Mouse (Mus musculus) kidney, postnatal 0 days (tissue): ENCODE results near the gene Gm9040. TPM values are rescaled to one million over a fixed set of nuclear protein-coding genes. Genes with fewer than 3 reads are reported as not detected.
"Not testable (repeated sequence)": the region's sequence is repeated elsewhere in the genome, so short reads cannot be mapped to it uniquely, and the experiment has no call there.

Experiments used
- ATAC-seq: fragments of 200-750 bp; cut with Nextera tagmentation; replicated peaks from 2 replicates; pipeline ENCODE4 v1.8.0; 2017; ENCODE audit warnings: low read depth, moderate number of reproducible peaks, moderate TSS enrichment, moderate library complexity; ENCODE audit not compliant: low FRiP score
- DNase-seq: peaks from one replicate; pipeline ENCODE4 v3.0.0-alpha.2; 2016; ENCODE audit warnings: low spot score
- H3K27ac ChIP-seq: fragments of 300-500 bp; sonication (generic); 2 replicates; pipeline ENCODE4 v1.5.1; 2014; ENCODE audit warnings: mild to moderate bottlenecking
- H3K27me3 ChIP-seq: fragments of 300-500 bp; sonication (generic); 2 replicates; pipeline ENCODE4 v1.6.1; 2014; ENCODE audit warnings: low read length, mixed read lengths; ENCODE audit not compliant: insufficient read depth
- H3K36me3 ChIP-seq: fragments of 300-500 bp; sonication (generic); 2 replicates; pipeline ENCODE4 v1.6.1; 2014; ENCODE audit warnings: low read length, mixed read lengths; ENCODE audit not compliant: insufficient read depth
- H3K4me1 ChIP-seq: fragments of 300-500 bp; sonication (generic); replicated peaks from 2 replicates; pipeline ENCODE4 v1.6.1; 2014; ENCODE audit warnings: antibody characterized with exemption, low read length, mixed read lengths; ENCODE audit not compliant: insufficient read depth
- H3K4me2 ChIP-seq: fragments of 300-500 bp; sonication (generic); 2 replicates; pipeline ENCODE4 v1.6.1; 2014; ENCODE audit warnings: mild to moderate bottlenecking, low read length, moderate library complexity, mixed read lengths
- H3K4me3 ChIP-seq: fragments of 300-500 bp; sonication (generic); replicated peaks from 2 replicates; pipeline ENCODE4 v1.5.1; 2014; ENCODE audit warnings: low read depth, low read length
- H3K9ac ChIP-seq: fragments of 300-500 bp; sonication (generic); 2 replicates; pipeline ENCODE4 v1.6.1; 2014; ENCODE audit warnings: low read depth, low read length
- H3K9me3 ChIP-seq: fragments of 300-500 bp; sonication (generic); replicated peaks from 2 replicates; pipeline ENCODE4 v1.6.1; 2016; ENCODE audit warnings: low read length, inconsistent platforms, mixed read lengths
- CTCF ChIP-seq: IDR thresholded peaks from 2 replicates; pipeline ENCODE4 v1.5.1; 2016; ENCODE audit warnings: antibody characterized with exemption, low read depth, mild to moderate bottlenecking, moderate library complexity
- WGBS: fragments of 180-500 bp; shearing (Covaris S2); extraction: QIAGEN DNeasy Blood & Tissue Kit; methylation state at CpG from one replicate; pipeline ENCODE4 v1.1.7; 2014; 5-methylcytosine and 5-hydroxymethylcytosine counted together
- polyA plus RNA-seq: library from polyadenylated mRNA; unstranded; fragments of >200 nt; fragmentation: Nextera tagmentation; extraction: Ambion mirVana; gene quantifications from 2 replicates; pipeline ENCODE4 v1.2.1, GENCODE M21; 2015

The Gm9040 gene
- polyA plus RNA-seq, 1 experiment from 2014 or later = not detected

GRCm38 (mm10) chr10:118319024-118319423 is 7.7 kb downstream of the Gm9040 start:
- 79% methylated on average over 8 of the region's 8 CpGs for WGBS
- no peaks in the 10 kb centered on the region for H3K4me1 ChIP-seq
- no peaks in the 10 kb centered on the region for H3K9me3 ChIP-seq
- ATAC-seq (no peak), DNase-seq (no peak)
- H3K27me3 ChIP-seq = no peaks in the 10 kb centered on the region
- H3K36me3 ChIP-seq = no peaks in the 10 kb centered on the region
- no peak overlapping the region for H3K27ac ChIP-seq
- H3K4me2 ChIP-seq = no peak overlapping the region
- TF ChIP-seq CTCF = no peak
- H3K9ac ChIP-seq = no peak overlapping the region
- no peak overlapping the region for H3K4me3 ChIP-seq

- not testable (repeated sequence) for DNase-seq, H3K9ac ChIP-seq, H3K4me1 ChIP-seq, ATAC-seq, H3K4me3 ChIP-seq, H3K9me3 ChIP-seq, H3K27ac ChIP-seq, H3K4me2 ChIP-seq, H3K36me3 ChIP-seq, H3K27me3 ChIP-seq
- WGBS = 35% methylated on average over 2 of the region's 2 CpGs
These were observed 24.6 kb downstream of the Gm9040 start for GRCm38 (mm10) chr10:118302133-118302532.

- ATAC-seq (no peak), DNase-seq (no peak)
- WGBS = 95% methylated on average over 6 of the region's 6 CpGs
- no peak within 1 kb of the TSS for H3K4me3 ChIP-seq
- no peak for TF ChIP-seq CTCF
- no peaks in the 10 kb centered on the region for H3K27me3 ChIP-seq
- H3K9me3 ChIP-seq = no peaks in the 10 kb centered on the region
- no peaks in the 10 kb centered on the region for H3K36me3 ChIP-seq
- H3K4me2 ChIP-seq = no peak within 1 kb of the TSS
- no peaks in the 10 kb centered on the region for H3K4me1 ChIP-seq
- H3K9ac ChIP-seq = no peak within 1 kb of the TSS
- no peak within 1 kb of the TSS for H3K27ac ChIP-seq
These were observed 31.8 kb downstream of the Gm9040 start, which contains the start of gene Iltifb for GRCm38 (mm10) chr10:118294938-118295337. Gene Iltifb (minus strand): TSS chr10:118295038.

GRCm38 (mm10) chr10:118283016-118283415 is 43.8 kb downstream of the Gm9040 start:
- H3K4me2 ChIP-seq, DNase-seq, H3K27me3 ChIP-seq, H3K9ac ChIP-seq, H3K27ac ChIP-seq, H3K4me3 ChIP-seq, H3K36me3 ChIP-seq, H3K4me1 ChIP-seq, ATAC-seq, H3K9me3 ChIP-seq: not testable (repeated sequence)
- WGBS = 72% methylated on average over 3 of the region's 5 CpGs

GRCm38 (mm10) chr10:118282565-118282964 is 44.2 kb downstream of the Gm9040 start:
- not testable (repeated sequence) for H3K9me3 ChIP-seq, DNase-seq, H3K27me3 ChIP-seq, H3K36me3 ChIP-seq, H3K4me3 ChIP-seq, H3K27ac ChIP-seq, H3K4me2 ChIP-seq, ATAC-seq, H3K9ac ChIP-seq, H3K4me1 ChIP-seq
- WGBS = 77% methylated on average over 6 of the region's 7 CpGs

GRCm38 (mm10) chr10:118278069-118278468 is 48.7 kb downstream of the Gm9040 start:
- not testable (repeated sequence) for H3K4me3 ChIP-seq, H3K27ac ChIP-seq

More at GRCm38 (mm10) chr10:118278069-118278468, 48.7 kb downstream of the Gm9040 start:
- H3K4me2 ChIP-seq, H3K9ac ChIP-seq, H3K36me3 ChIP-seq, H3K27me3 ChIP-seq, DNase-seq, ATAC-seq, H3K4me1 ChIP-seq, H3K9me3 ChIP-seq: not testable (repeated sequence)
- WGBS = no CpG with 5 or more reads among the region's 4 CpGs

Other genes with a start within 250 kb of the Gm9040 start
- 16.1 and 19.4 TPM in 2 replicates for gene Mdm1, start 185.2 kb downstream of the Gm9040 start, polyA plus RNA-seq
- gene Il22, start 122.0 kb downstream of the Gm9040 start, polyA plus RNA-seq = not detected in 2 replicates
- not detected in 2 replicates for gene Gm32717, start 86.2 kb downstream of the Gm9040 start, polyA plus RNA-seq
- gene Gm32802, start 68.3 kb downstream of the Gm9040 start, polyA plus RNA-seq = not detected in 2 replicates
- not detected in 2 replicates for gene Iltifb, start 31.9 kb downstream of the Gm9040 start, polyA plus RNA-seq
- 0.06 TPM in 1 of 2 replicates, not detected in the other for gene Gm9044, start 5.4 kb upstream of the Gm9040 start, polyA plus RNA-seq
- gene Gm9045, start 10.9 kb upstream of the Gm9040 start, polyA plus RNA-seq = 0.08 and 0.11 TPM in 2 replicates
- not detected in 2 replicates for gene Gm9046, start 16.3 kb upstream of the Gm9040 start, polyA plus RNA-seq
- gene Gm9048, start 21.7 kb upstream of the Gm9040 start, polyA plus RNA-seq = not detected in 2 replicates
- gene Gm9049, start 27.1 kb upstream of the Gm9040 start, polyA plus RNA-seq = 0.08 and 0.11 TPM in 2 replicates
- not detected in 2 replicates for gene Ifng, start 114.1 kb upstream of the Gm9040 start, polyA plus RNA-seq